Mouse (Mus musculus): ENCODE measurements at regions not wholly inside any gene's neighbourhood (a gene's known extent, or its start where the extent isn't known, plus 50 kb on each side); places are given as distances from the start of the nearest gene placed in this dataset.

GRCm38 (mm10) chr6:51270216-51271127, 162.0 kb upstream of the Nfe2l3 start:
- intact Hi-C loops (cut with DNase I) = loop anchor here (5.0 kb wide), 2 partner anchors 53 to 92 kb away; no protein-coding TSS in a partner anchor
- peak; percentile 78 for DNase-seq (ENCODE audit: low spot score)

GRCm38 (mm10) chr6:51271128-51271480, 161.4 kb upstream of the Nfe2l3 start:
- intact Hi-C loops (cut with DNase I) = loop anchor here (5.0 kb wide), 2 partner anchors 54 to 91 kb away; no protein-coding TSS in a partner anchor
- no peak for DNase-seq (ENCODE audit: low spot score)

- intact Hi-C loops (cut with DNase I) = loop anchor here (5.0 kb wide), 2 partner anchors 55 to 90 kb away; no protein-coding TSS in a partner anchor
- no peak for DNase-seq (ENCODE audit: low spot score)
Measured at GRCm38 (mm10) chr6:51272136-51272736, 160.2 kb upstream of the Nfe2l3 start.

- intact Hi-C loops (cut with DNase I) = no loop called here
- no peak for DNase-seq (ENCODE audit: low spot score)
Measured at GRCm38 (mm10) chr6:51279491-51279890, 153.0 kb upstream of the Nfe2l3 start.

DNA sequence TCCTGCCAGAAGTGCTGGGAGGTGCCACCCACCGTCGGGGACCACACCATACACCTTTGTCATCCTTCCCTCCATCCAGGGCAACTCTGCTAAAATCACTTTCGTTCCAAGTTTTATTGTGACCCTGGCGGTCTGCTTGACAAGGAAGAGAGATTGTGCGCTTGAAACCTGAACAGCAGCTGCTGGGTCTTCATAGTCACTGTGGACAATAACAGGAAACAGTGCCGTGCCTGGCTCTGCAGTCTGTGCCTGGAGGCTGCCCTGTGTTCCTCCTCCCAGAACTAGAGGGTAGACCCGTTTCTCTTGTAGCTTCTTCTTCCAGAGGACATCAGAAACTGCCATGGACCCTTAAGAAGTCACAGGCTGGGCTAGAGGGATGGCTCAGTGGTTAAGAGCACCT, 152.2 kb upstream of the Nfe2l3 start:
- intact Hi-C loops (cut with DNase I) = no loop called here
- DNase-seq (ENCODE audit: low spot score) = no peak

DNA sequence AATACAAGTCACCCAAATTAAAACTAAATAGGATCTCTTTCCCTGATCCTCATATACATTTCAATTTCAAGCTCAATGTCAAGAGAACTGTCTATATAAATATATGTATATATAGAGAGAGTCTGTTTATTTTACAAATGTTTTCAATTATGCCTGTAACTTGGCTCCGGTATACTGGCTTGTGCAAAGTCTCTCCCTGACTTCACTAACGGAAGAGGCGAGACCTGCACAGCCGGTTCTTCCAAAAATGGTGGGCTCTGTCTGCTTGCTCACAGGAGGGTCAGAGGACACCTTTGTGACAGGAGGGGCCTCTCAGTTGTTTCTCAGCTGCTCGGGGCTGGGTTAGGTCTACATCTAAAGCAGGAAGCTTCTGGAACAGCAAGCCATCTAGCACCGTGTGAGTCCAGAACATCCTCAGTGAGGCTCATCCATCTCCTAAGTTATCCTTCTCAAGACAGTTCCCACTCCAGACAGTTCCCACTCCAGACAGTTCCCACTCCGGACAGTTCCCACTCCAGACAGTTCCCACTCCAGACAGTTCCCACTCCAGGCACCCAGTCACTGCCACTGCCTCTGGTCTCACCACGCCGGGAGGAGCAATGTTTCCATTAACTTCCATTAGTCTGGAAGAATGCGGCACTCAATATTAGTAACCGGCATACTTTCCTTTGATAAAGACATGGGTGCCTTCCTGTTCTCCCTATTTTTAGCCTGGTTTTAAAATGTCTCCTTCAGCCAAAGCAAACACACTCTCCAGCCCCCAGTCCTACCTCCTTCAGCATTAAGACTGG, 148.4 kb upstream of the Nfe2l3 start:
- intact Hi-C loops (cut with DNase I) = no loop called here
- DNase-seq (ENCODE audit: low spot score) = no peak

- no peak for DNase-seq (ENCODE audit: low spot score)
- intact Hi-C loops (cut with DNase I) = no loop called here
Measured at GRCm38 (mm10) chr6:51284881-51285280, 147.6 kb upstream of the Nfe2l3 start.

GRCm38 (mm10) chr6:51286836-51287235, 145.6 kb upstream of the Nfe2l3 start:
- no peak for DNase-seq (ENCODE audit: low spot score)
- intact Hi-C loops (cut with DNase I) = no loop called here

DNA sequence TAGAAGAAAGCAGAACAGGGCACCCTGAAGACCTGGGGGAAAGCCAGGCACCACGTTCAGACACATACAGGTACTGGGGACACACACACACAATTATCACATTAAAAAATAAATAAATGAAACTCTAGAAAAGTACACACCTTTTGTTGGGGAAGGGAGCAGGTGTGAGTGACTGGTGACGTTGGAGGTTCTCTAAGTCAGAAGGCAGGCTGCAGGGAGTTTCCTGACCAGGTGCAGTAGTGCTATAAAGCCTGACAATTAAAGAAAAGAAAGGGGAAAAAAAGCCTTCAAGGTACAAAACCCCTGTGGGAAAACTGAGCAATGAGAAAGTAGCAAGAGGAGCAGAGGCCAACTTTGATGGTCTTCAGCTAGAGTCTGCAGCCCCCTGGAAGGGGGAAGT, 145.1 kb upstream of the Nfe2l3 start:
- intact Hi-C loops (cut with DNase I) = no loop called here
- DNase-seq (ENCODE audit: low spot score) = no peak

DNA sequence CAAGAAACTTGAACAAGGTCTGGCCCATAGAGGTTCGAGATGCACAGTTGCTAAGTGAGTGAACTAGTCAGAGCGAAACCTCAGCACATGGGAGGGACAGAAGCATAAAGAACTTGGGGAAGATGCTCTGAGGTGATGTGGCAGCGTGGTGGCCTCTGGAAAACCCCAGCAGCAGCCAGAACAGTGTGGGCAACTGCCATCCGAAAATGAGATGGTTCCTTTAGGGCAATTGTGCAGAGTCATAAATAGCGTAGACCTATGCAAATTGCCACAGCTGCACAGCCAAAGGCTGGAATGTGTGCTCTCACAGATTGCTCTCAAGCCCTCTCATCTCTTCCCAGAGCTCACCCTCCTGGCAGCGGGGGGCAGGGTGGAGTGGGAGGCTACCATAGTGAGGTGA, 144.7 kb upstream of the Nfe2l3 start:
- no peak for DNase-seq (ENCODE audit: low spot score)
- intact Hi-C loops (cut with DNase I) = no loop called here

DNA sequence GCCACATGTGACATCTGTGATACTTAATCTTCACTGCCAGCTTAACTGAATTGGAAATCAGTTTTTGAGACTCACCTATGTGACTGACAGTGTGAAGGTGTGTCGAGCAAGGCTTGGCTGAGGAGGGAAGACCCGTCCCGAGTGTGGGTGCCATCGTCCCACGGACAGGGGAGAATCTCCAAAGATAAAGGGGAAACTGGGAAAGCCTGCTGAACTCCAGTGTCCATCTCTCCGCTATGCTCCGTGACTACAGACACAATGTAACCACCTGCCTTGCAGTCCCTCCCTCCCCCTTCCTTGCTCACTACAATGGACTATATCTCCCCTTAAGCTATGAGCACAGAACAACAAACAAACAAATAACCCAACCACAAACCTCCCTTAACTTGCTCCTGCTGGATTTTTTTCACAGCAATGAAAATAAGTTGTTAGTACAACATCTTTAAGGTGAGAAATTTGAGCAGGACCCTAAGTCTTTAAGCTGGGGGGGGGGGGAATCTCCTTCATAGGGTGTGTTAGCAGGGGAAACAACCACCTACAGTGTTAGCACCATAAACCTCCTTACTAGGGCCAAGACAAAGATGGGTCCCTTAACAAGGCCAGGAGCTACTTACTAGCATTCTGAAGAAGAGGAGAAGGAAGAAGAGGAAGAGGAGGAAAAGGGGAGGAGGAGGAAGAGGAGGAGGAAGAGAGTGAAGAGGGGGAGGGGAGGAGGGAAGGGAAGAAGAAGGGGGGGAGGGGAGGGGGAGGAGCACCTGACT, 144.0 kb upstream of the Nfe2l3 start:
- intact Hi-C loops (cut with DNase I) = no loop called here
- no peak for DNase-seq (ENCODE audit: low spot score)

DNA sequence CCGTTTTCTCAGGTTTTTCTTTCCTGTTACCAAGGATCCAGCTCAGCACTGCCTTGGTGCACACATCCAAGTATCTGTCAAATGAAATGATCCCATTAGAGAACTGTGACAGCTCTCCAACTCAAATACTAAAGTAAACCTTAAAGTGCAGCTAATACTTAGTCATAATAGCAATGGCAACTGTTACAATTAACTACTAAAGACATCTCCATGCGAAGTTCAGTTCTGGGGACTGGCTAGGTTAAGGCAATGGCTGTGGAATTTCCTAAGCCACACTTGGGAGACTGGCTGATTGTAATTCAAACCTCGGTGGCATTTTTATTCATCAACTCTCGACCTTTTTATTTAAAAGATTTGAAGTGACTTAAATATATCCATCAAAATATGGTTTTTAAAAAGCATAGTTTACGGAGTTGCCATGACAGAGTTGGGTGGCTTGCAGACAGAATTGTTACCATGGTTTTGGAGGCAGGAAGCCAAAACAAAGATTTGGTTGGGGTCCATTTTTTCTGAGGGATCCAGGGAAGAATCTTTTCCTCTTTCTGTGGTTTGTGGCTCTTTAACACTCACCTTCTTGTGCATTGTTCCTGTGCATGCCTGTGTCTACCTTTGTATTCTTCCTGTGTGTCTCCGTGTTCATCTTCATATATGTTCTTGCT, 143.3 kb upstream of the Nfe2l3 start:
- no peak for DNase-seq (ENCODE audit: low spot score)
- intact Hi-C loops (cut with DNase I) = no loop called here

DNA sequence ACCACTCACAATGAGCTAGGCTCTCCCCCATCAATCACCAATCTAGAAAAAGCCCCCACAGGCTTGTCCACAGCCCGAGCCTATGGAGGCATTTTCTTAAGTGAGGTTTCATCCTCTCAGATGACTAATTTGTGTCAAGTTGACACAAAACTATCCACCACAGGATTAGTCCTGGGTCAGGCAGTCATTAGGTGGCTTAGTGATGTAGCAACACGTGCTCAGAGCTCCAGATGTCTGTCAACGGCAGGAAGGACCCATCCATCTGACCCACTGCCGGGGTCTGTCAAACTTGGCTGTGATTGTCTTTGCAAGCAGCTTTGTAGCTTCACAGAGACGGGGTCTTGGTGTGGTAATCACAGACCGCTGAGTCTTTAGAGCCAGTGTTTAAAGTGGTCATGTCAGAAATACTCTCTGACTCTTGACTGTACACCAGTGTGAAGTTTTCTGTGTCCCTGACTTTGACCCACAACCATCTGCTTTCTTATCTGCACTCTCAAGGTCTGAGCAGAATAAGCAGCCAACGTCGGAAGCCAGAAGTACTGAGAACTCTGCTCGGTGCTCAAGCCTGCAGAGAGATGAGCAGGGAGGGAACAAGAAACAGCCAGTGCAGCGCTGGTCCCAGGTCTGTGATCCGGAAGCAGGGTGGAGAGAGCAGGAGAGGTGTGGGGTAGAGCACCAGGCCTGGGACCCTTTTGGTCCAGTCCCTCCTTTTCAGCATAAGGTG, 131.6 kb upstream of the Nfe2l3 start:
- intact Hi-C loops (cut with DNase I) = no loop called here
- no peak for DNase-seq (ENCODE audit: low spot score)

DNA sequence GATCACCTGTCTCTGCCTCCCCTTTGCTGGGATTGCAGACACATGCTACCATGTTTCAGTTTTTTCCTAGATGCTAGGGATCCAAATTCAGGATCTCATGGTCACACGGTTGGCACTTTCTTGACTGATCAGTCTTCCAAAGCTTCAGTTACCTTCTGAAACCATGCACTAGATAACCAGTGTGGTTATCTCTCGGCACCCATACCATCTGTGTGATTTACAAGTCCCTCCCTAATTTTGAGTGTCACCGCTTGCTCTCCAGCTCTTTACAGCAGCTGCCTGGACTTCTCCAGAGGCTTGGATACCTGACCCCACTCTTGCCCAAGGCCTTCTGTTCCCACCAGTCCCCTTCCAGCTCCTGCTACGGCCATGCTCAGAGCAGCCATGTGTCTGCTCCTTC, 130.6 kb upstream of the Nfe2l3 start:
- DNase-seq (ENCODE audit: low spot score) = no peak
- intact Hi-C loops (cut with DNase I) = no loop called here

DNA sequence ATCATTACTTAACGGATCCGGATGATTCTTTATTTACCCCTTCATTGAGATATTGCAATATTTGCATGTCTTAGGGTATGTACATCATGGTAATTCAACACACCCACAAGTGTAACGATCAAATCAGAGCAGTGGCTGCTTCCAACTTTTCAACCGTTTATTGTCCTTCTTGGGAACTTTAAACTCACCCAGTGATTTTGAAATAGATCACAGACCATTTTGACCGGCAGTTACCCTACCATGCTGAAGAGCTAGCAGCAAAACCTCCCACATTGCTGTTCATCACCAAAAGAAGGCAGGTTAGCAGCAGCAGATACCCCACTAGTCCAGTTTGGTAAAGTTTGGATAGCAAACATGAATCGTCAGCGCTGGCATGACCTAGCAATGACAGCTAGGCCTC, 130.2 kb upstream of the Nfe2l3 start:
- no peak for DNase-seq (ENCODE audit: low spot score)
- intact Hi-C loops (cut with DNase I) = no loop called here

GRCm38 (mm10) chr6:51318341-51318740, 114.1 kb upstream of the Nfe2l3 start:
- no peak for DNase-seq (ENCODE audit: low spot score)
- intact Hi-C loops (cut with DNase I) = no loop called here

DNA sequence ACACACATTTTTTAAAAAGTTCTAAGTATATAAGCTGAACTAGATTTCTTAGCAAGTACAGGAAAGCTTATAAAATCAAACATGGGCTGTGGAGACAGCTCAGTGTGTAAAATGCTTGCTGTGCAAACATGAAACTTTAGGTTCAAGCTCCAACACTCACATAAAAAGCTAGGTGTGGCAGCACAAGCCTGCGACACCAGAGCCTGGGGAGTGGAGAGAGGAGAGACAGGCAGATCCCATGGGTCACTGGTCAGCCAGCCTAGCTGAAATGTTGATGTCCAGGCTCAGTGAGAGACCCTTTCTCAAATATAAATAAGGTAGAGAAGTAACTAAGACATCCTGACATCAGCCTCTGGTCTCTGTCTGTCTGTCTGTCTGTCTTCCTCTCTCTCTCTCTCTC, 112.5 kb upstream of the Nfe2l3 start:
- intact Hi-C loops (cut with DNase I) = no loop called here
- DNase-seq (ENCODE audit: low spot score) = no peak

GRCm38 (mm10) chr6:51320676-51321419, 111.6 kb upstream of the Nfe2l3 start:
- no peak for DNase-seq (ENCODE audit: low spot score)
- intact Hi-C loops (cut with DNase I) = no loop called here

Measured in heart, postnatal 25 days (tissue).